Mouse (Mus musculus): ENCODE data around the gene Arhgef2. TPM values are rescaled to one million over a fixed set of nuclear protein-coding genes. Genes with fewer than 3 reads are reported as not detected.

The Arhgef2 gene
- total and polyA plus RNA-seq, 2 experiments from 2014 or later: 57.1 to 93.4 TPM

GRCm38 (mm10) chr3:88622113-88622940 is 16.6 kb downstream of the Arhgef2 start:
- Histone ChIP-seq H3K4me2 (ENCODE audit: low read depth, low read length) (peak overlapping the region; percentile 91), H3K27me3 (ENCODE audit: insufficient read depth, low read length) (no peaks in the 10 kb centered on the region), H3K4me3 (ENCODE audit: low read length) (peak overlapping the region; percentile 66), H3K27ac (peak overlapping the region; percentile 91), H3K9me3 (ENCODE audit: low read length) (no peaks in the 10 kb centered on the region), H3K9ac (replicated peaks; ENCODE audit: low read length) (peak overlapping the region; percentile 72), H3K36me3 (ENCODE audit: insufficient read depth, low read length) (no peaks in the 10 kb centered on the region), H3K4me1 (ENCODE audit: insufficient read depth, low read length) (peaks cover 18% of the 10 kb centered on the region)
- WGBS: under 1% methylated on average over 24 of the region's 24 CpGs
- no peak for TF ChIP-seq CTCF (IDR thresholded peaks at IDR 0.05; ENCODE audit: low read depth)
- ATAC-seq (peak; percentile 24), DNase-seq (ENCODE audit: low spot score) (peak; percentile 69)

GRCm38 (mm10) chr3:88622941-88623345 is 17.2 kb downstream of the Arhgef2 start:
- no peaks in the 10 kb centered on the region for H3K27me3 ChIP-seq (ENCODE audit: insufficient read depth, low read length)
- ATAC-seq (peak; percentile 34), DNase-seq (ENCODE audit: low spot score) (peak; percentile 70)
- H3K9ac ChIP-seq (replicated peaks; ENCODE audit: low read length): peak overlapping the region; percentile 72
- H3K4me3 ChIP-seq (ENCODE audit: low read length): peak overlapping the region; percentile 66
- WGBS: 0% methylated on average over 6 of the region's 6 CpGs
- TF ChIP-seq CTCF (IDR thresholded peaks at IDR 0.05; ENCODE audit: low read depth): no peak
- peak overlapping the region; percentile 91 for H3K4me2 ChIP-seq (ENCODE audit: low read depth, low read length)
- peaks cover 22% of the 10 kb centered on the region for H3K4me1 ChIP-seq (ENCODE audit: insufficient read depth, low read length)
- H3K9me3 ChIP-seq (ENCODE audit: low read length): no peaks in the 10 kb centered on the region
- no peaks in the 10 kb centered on the region for H3K36me3 ChIP-seq (ENCODE audit: insufficient read depth, low read length)
- H3K27ac ChIP-seq: peak overlapping the region; percentile 91

- 2% methylated on average over 15 of the region's 15 CpGs for WGBS
- H3K27me3 ChIP-seq (ENCODE audit: insufficient read depth, low read length): no peaks in the 10 kb centered on the region
- DNase-seq (ENCODE audit: low spot score) (peak; percentile 50), ATAC-seq (no peak)
- peak overlapping the region; percentile 72 for H3K9ac ChIP-seq (replicated peaks; ENCODE audit: low read length)
- no peaks in the 10 kb centered on the region for H3K9me3 ChIP-seq (ENCODE audit: low read length)
- peak overlapping the region; percentile 91 for H3K4me2 ChIP-seq (ENCODE audit: low read depth, low read length)
- H3K27ac ChIP-seq: peak overlapping the region; percentile 91
- no peaks in the 10 kb centered on the region for H3K36me3 ChIP-seq (ENCODE audit: insufficient read depth, low read length)
- H3K4me3 ChIP-seq (ENCODE audit: low read length): peak overlapping the region; percentile 66
- no peak for TF ChIP-seq CTCF (IDR thresholded peaks at IDR 0.05; ENCODE audit: low read depth)
- peaks cover 22% of the 10 kb centered on the region for H3K4me1 ChIP-seq (ENCODE audit: insufficient read depth, low read length)
Observed at GRCm38 (mm10) chr3:88623346-88624135, 17.8 kb downstream of the Arhgef2 start.

GRCm38 (mm10) chr3:88624324-88624723 is 18.6 kb downstream of the Arhgef2 start:
- ATAC-seq: peak; percentile 11; the same call in 1 of the 2 replicates
- 7% methylated on average over 4 of the region's 4 CpGs for WGBS
- DNase-seq (ENCODE audit: low spot score): peak; percentile 73

GRCm38 (mm10) chr3:88624951-88625350 is 19.2 kb downstream of the Arhgef2 start:
- Histone ChIP-seq H3K4me3 (ENCODE audit: low read length) (peak overlapping the region; percentile 66), H3K27ac (peak overlapping the region; percentile 91), H3K4me2 (ENCODE audit: low read depth, low read length) (peak overlapping the region; percentile 91), H3K9me3 (ENCODE audit: low read length) (no peaks in the 10 kb centered on the region), H3K9ac (replicated peaks; ENCODE audit: low read length) (peak overlapping the region; percentile 72; the same call in 1 of the 2 replicates), H3K36me3 (ENCODE audit: insufficient read depth, low read length) (peaks cover 4% of the 10 kb centered on the region), H3K4me1 (ENCODE audit: insufficient read depth, low read length) (peaks cover 22% of the 10 kb centered on the region), H3K27me3 (ENCODE audit: insufficient read depth, low read length) (no peaks in the 10 kb centered on the region)
- DNase-seq (ENCODE audit: low spot score): no peak
- TF ChIP-seq CTCF (IDR thresholded peaks at IDR 0.05; ENCODE audit: low read depth): no peak
- 20% methylated on average over 2 of the region's 2 CpGs for WGBS
- ATAC-seq: no peak

More at GRCm38 (mm10) chr3:88624324-88624723, 18.6 kb downstream of the Arhgef2 start:
- Histone ChIP-seq H3K27me3 (ENCODE audit: insufficient read depth, low read length) (no peaks in the 10 kb centered on the region), H3K4me2 (ENCODE audit: low read depth, low read length) (peak overlapping the region; percentile 91), H3K36me3 (ENCODE audit: insufficient read depth, low read length) (no peaks in the 10 kb centered on the region), H3K4me1 (ENCODE audit: insufficient read depth, low read length) (peaks cover 22% of the 10 kb centered on the region), H3K27ac (peak overlapping the region; percentile 91), H3K4me3 (ENCODE audit: low read length) (peak overlapping the region; percentile 66), H3K9me3 (ENCODE audit: low read length) (no peaks in the 10 kb centered on the region), H3K9ac (replicated peaks; ENCODE audit: low read length) (peak overlapping the region; percentile 72)
- TF ChIP-seq CTCF (IDR thresholded peaks at IDR 0.05; ENCODE audit: low read depth): no peak

GRCm38 (mm10) chr3:88625531-88625930 is 19.8 kb downstream of the Arhgef2 start:
- Histone ChIP-seq H3K9ac (replicated peaks; ENCODE audit: low read length) (no peak overlapping the region), H3K4me1 (ENCODE audit: insufficient read depth, low read length) (peaks cover 22% of the 10 kb centered on the region)

More at GRCm38 (mm10) chr3:88625531-88625930, 19.8 kb downstream of the Arhgef2 start:
- no peak for ATAC-seq
- no peaks in the 10 kb centered on the region for H3K27me3 ChIP-seq (ENCODE audit: insufficient read depth, low read length)
- DNase-seq (ENCODE audit: low spot score): no peak
- H3K4me2 ChIP-seq (ENCODE audit: low read depth, low read length): no peak overlapping the region
- H3K9me3 ChIP-seq (ENCODE audit: low read length): no peaks in the 10 kb centered on the region
- peak overlapping the region; percentile 91 for H3K27ac ChIP-seq
- peaks cover 10% of the 10 kb centered on the region for H3K36me3 ChIP-seq (ENCODE audit: insufficient read depth, low read length)
- 83% methylated on average over 7 of the region's 7 CpGs for WGBS
- H3K4me3 ChIP-seq (ENCODE audit: low read length): no peak overlapping the region
- no peak for TF ChIP-seq CTCF (IDR thresholded peaks at IDR 0.05; ENCODE audit: low read depth)
